Mouse (Mus musculus): ENCODE measurements at regions not wholly inside any gene's neighbourhood (a gene's known extent, or its start where the extent isn't known, plus 50 kb on each side); places are given as distances from the start of the nearest gene placed in this dataset.

- TF ChIP-seq MAFK (IDR thresholded peaks at IDR 0.05; ENCODE audit: insufficient read depth, low read depth, low read length) (no peak), HCFC1 (IDR thresholded peaks at IDR 0.05; ENCODE audit: borderline replicate concordance, insufficient read depth, low read length) (no peak), ZC3H11A (IDR thresholded peaks at IDR 0.05; ENCODE audit: borderline replicate concordance, low read depth, low read length) (no peak), CHD2 (IDR thresholded peaks at IDR 0.05; ENCODE audit: low read depth, low read length) (no peak)
Measured at GRCm38 (mm10) chr10:106015436-106015835, 174.3 kb upstream of the Mettl25 start.

All from ES-E14 (cell line).